Mouse (Mus musculus) gastrocnemius, postnatal 14 days (tissue): ENCODE results near the gene Alox5. TPM values are rescaled to one million over a fixed set of nuclear protein-coding genes. Genes with fewer than 3 reads are reported as not detected.

Experiments
- total RNA-seq, 2 experiments: library from RNA; stranded (reverse); gene quantifications; 2 replicates each; pipeline ENCODE4 v1.2.3; 2021

Alox5 gene
- total RNA-seq, 2 experiments from 2014 or later = 1.3 to 2.4 TPM

Other genes starting within 250 kb of the Alox5 start
- 1 to 10 TPM in 1 of 2 experiments, under 1 TPM in 1; 0.97 to 1.3 TPM for gene Zfand4, start 197.0 kb downstream of the Alox5 start, total RNA-seq
- gene March8, start 123.2 kb downstream of the Alox5 start, total RNA-seq = 10 to 100 TPM; 20.8 to 28.3 TPM
- not detected for gene Olfr211, start 27.9 kb upstream of the Alox5 start, total RNA-seq
- gene Olfr212, start 45.3 kb upstream of the Alox5 start, total RNA-seq = not detected
- not detected for gene Olfr213, start 77.3 kb upstream of the Alox5 start, total RNA-seq
- 1 to 10 TPM; 1.5 to 1.8 TPM for gene Gm5580, start 90.0 kb upstream of the Alox5 start, total RNA-seq
- gene Olfr214, start 93.1 kb upstream of the Alox5 start, total RNA-seq = not detected
- not detected for gene Olfr215, start 123.0 kb upstream of the Alox5 start, total RNA-seq
- 10 to 100 TPM; 12.6 to 14.8 TPM for gene Zfp422, start 167.8 kb upstream of the Alox5 start, total RNA-seq
- 10 to 100 TPM in 1 of 2 experiments, 1 to 10 TPM in 1; 7.4 to 43.8 TPM for gene Depp1, start 189.4 kb upstream of the Alox5 start, total RNA-seq
- gene Rassf4, start 212.8 kb upstream of the Alox5 start, total RNA-seq = 1 to 10 TPM; 5.1 to 5.2 TPM